Mouse (Mus musculus) forebrain, postnatal 0 days (tissue): Measurements from ENCODE around the gene Dock10. TPM values are rescaled to one million over a fixed set of nuclear protein-coding genes. Genes with fewer than 3 reads are reported as not detected.

Source experiments
- ATAC-seq: fragments of 200-750 bp; cut with Nextera tagmentation; 2 replicates; pipeline ENCODE4 v1.8.0; 2017; ENCODE audit warnings: mild to moderate bottlenecking, moderate library complexity
- DNase-seq: peaks from one replicate; pipeline ENCODE4 v3.0.0-alpha.2; 2015
- H3K27ac ChIP-seq: fragments of 300-500 bp; sonication (generic); 2 replicates; pipeline ENCODE4 v1.5.1; 2014; ENCODE audit warnings: low read depth, mild to moderate bottlenecking, antibody characterized with exemption, low read length, moderate library complexity, mixed read lengths
- H3K27me3 ChIP-seq: fragments of 300-500 bp; sonication (generic); 2 replicates; pipeline ENCODE4 v1.6.1; 2014; ENCODE audit warnings: mild to moderate bottlenecking, low read length, mixed read lengths; ENCODE audit not compliant: insufficient read depth
- H3K36me3 ChIP-seq: fragments of 300-500 bp; sonication (generic); 2 replicates; pipeline ENCODE4 v1.6.1; 2014; ENCODE audit warnings: mild to moderate bottlenecking, moderate library complexity; ENCODE audit not compliant: insufficient read depth
- H3K4me1 ChIP-seq: fragments of 300-500 bp; sonication (generic); 2 replicates; pipeline ENCODE4 v1.6.1; 2014; ENCODE audit warnings: antibody characterized with exemption; ENCODE audit not compliant: insufficient read depth
- H3K4me2 ChIP-seq: fragments of 300-500 bp; sonication (generic); 2 replicates; pipeline ENCODE4 v1.6.1; 2014; ENCODE audit warnings: low read depth, mild to moderate bottlenecking, moderate library complexity
- H3K4me3 ChIP-seq: fragments of 300-500 bp; sonication (generic); 2 replicates; pipeline ENCODE4 v1.5.1; 2014; ENCODE audit warnings: low read depth, low read length, mixed read lengths
- H3K9ac ChIP-seq: fragments of 300-500 bp; sonication (generic); 2 replicates; pipeline ENCODE4 v1.6.1; 2014; ENCODE audit warnings: mild to moderate bottlenecking
- H3K9me3 ChIP-seq: fragments of 300-500 bp; sonication (generic); 2 replicates; pipeline ENCODE4 v1.6.1; 2016; ENCODE audit warnings: low read length
- CTCF ChIP-seq: sonication (generic); IDR thresholded peaks from 2 replicates; pipeline ENCODE4 v1.5.1; 2016; ENCODE audit warnings: antibody characterized with exemption, control low read depth, low read depth
- WGBS: fragments of 180-500 bp; shearing (Covaris S2); extraction: QIAGEN DNeasy Blood & Tissue Kit; methylation state at CpG from one replicate; pipeline ENCODE4 v1.1.7; 2014; 5-methylcytosine and 5-hydroxymethylcytosine counted together
- polyA plus RNA-seq: library from polyadenylated mRNA; unstranded; fragments of >200 nt; fragmentation: Nextera tagmentation; extraction: Ambion mirVana; gene quantifications from 2 replicates; pipeline ENCODE4 v1.2.1, GENCODE M21; 2015
- total RNA-seq: library from RNA; depleted of rRNA; stranded (reverse); fragments of >200 nt; gene quantifications from 2 replicates; pipeline ENCODE4 v1.2.3, GENCODE M21; 2014

The Dock10 gene
- total and polyA plus RNA-seq, 2 experiments from 2014 or later, result 2.3 to 14.0 TPM

DNA sequence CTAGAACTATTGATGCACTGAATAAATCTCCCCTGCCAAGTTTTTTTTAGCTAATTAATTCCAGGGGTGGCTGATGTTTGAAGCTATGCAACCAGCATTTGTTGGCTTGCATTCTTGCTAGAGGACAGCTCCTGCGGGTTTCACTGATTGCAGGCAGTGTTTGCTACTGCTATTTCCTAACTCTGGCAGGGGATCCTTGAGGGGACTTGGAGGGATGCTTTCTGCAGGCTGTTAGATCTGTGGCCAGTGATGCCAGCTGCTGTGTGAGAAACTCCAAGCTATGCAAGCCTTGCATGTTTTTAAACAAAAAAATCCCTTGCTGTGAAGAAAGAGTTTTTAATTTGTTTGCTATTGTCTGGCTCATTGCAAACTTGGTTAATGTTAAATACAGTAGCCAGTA is 238.4 kb downstream of the Dock10 start:
- Histone ChIP-seq H3K9me3 (no peaks in the 10 kb centered on the region), H3K9ac (no peak overlapping the region), H3K27me3 (no peaks in the 10 kb centered on the region), H3K4me1 (0 out of 2 replicates have a peak, but pooled peaks cover 9% of the 10 kb centered on the region), H3K4me2 (no peak overlapping the region), H3K4me3 (no peak overlapping the region), H3K27ac (no peak overlapping the region), H3K36me3 (no peaks in the 10 kb centered on the region)
- ATAC-seq, result peak; percentile 74
- no peak for TF ChIP-seq CTCF
- DNase-seq, result no peak
- WGBS, result 2% methylated on average over 1 of the region's 1 CpGs

DNA sequence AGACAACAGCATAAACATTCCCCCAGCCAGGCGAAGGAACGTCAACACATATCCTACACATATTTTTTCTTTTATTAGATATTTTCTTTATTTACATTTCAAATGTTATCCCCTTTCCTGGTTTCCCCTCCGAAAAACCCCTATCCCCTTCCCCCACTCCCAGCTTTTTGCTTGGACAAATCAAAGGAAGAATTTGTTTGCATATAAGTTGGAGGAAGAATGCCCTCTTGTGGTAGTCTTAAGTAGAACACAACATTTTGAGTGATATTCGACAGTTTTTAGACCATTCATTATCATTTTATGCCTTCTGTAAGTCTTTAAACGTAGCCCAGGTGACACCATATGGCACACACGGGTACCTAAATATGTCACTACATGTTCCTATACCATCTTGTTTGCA is 242.5 kb downstream of the Dock10 start:
- Histone ChIP-seq H3K9me3 (no peaks in the 10 kb centered on the region), H3K27me3 (no peaks in the 10 kb centered on the region), H3K27ac (no peak overlapping the region), H3K4me3 (no peak overlapping the region), H3K9ac (no peak overlapping the region), H3K4me2 (no peak overlapping the region), H3K4me1 (0 out of 2 replicates have a peak, but pooled peaks cover 9% of the 10 kb centered on the region), H3K36me3 (no peaks in the 10 kb centered on the region)
- 42% methylated on average over 6 of the region's 6 CpGs for WGBS
- peak; percentile 69 for TF ChIP-seq CTCF
- DNase-seq (no peak), ATAC-seq (no peak)

DNA sequence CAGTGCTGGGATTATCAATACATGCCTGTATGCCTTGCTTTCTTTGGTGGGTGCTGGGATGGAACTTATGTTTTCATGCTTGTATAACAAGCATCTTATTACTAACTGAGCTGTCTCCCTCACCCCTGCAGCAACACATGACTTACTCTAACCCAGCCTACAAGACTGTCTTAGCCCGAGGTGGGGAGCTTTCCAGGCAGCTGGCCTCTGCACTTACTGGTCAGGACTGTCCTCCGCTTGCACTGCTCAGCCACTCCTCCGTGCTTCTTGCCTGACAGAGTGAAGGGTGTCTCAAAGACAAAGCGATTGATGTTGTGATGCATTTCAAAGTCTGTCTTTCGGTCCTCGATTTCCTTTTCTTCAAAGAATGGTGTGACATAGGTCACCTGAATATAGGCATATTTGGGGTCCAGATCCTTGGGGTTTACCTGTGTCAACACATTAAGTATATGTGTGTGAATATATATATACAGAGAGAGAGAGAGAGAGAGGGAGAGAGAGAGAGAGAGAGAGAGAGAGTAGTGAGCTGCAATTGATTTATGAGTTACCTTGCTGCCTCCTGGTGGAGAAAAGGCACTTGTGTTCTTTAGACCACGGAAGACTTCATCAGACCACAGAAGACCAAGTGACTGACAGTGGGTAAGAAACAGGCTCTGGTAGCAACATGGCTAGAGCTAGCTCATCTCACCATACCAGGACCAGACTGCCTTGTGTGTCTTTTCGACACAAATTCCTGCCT is 245.9 kb downstream of the Dock10 start:
- H3K9ac ChIP-seq, result no peak overlapping the region
- TF ChIP-seq CTCF, result peak; percentile 83
- H3K9me3 ChIP-seq, result no peaks in the 10 kb centered on the region
- no peak overlapping the region for H3K4me3 ChIP-seq
- WGBS, result 58% methylated on average over 8 of the region's 8 CpGs
- no peaks in the 10 kb centered on the region for H3K4me1 ChIP-seq
- peak; percentile 80 for DNase-seq
- H3K4me2 ChIP-seq, result no peak overlapping the region
- H3K27me3 ChIP-seq, result no peaks in the 10 kb centered on the region
- ATAC-seq, result peak; percentile 77
- H3K27ac ChIP-seq, result no peak overlapping the region
- H3K36me3 ChIP-seq, result no peaks in the 10 kb centered on the region

DNA sequence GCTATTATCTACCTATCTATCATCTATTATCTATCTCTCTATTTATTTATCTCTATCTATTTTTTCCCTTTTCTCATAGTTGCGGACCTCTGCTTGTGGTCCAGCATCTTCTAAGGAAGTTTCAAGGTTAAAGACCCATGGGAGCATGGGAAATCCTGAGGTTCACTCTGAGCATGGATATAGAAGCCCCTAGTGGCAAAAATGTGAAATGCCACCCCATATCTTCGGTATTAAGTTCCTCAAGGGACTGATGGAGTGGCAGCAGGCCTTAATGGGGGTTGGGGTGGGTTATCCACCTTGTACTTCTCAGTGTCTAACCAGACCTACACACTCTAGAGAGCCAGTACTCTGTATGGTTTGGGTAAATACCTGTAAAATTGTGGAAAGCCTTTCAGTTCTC is 253.6 kb downstream of the Dock10 start:
- DNase-seq (no peak), ATAC-seq (no peak)
- Histone ChIP-seq H3K9ac (no peak overlapping the region), H3K4me1 (no peaks in the 10 kb centered on the region), H3K4me3 (no peak overlapping the region), H3K36me3 (no peaks in the 10 kb centered on the region), H3K9me3 (no peaks in the 10 kb centered on the region), H3K4me2 (no peak overlapping the region), H3K27me3 (no peaks in the 10 kb centered on the region), H3K27ac (no peak overlapping the region)
- peak; percentile 46; the same call in 1 of the 2 replicates for TF ChIP-seq CTCF
- 82% methylated on average over 2 of the region's 2 CpGs for WGBS

DNA sequence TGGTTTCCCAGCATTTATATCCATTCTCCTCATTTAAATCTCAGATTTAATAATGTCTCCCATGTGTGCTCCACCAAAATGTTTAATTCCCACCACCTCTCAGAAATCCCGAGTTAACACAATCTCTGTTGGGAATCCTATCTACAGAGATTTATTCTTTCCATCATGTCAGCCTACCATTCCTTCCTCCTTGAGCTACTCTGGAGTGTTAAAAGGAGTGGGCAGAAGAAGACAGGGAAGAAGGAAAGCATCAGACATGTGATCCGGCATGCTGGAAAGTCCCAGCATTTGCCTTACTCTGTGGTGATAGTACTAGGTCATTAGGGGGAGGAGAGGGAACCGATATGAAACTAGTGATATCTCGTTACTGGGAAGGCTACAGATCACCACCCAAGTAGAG is 254.2 kb downstream of the Dock10 start:
- no peak for TF ChIP-seq CTCF
- no peak for DNase-seq
- Histone ChIP-seq H3K27me3 (no peaks in the 10 kb centered on the region), H3K4me1 (no peaks in the 10 kb centered on the region), H3K36me3 (no peaks in the 10 kb centered on the region), H3K27ac (no peak overlapping the region), H3K9me3 (no peaks in the 10 kb centered on the region), H3K4me2 (no peak overlapping the region), H3K4me3 (no peak overlapping the region), H3K9ac (no peak overlapping the region)
- no peak for ATAC-seq
- 76% methylated on average over 4 of the region's 4 CpGs for WGBS

DNA sequence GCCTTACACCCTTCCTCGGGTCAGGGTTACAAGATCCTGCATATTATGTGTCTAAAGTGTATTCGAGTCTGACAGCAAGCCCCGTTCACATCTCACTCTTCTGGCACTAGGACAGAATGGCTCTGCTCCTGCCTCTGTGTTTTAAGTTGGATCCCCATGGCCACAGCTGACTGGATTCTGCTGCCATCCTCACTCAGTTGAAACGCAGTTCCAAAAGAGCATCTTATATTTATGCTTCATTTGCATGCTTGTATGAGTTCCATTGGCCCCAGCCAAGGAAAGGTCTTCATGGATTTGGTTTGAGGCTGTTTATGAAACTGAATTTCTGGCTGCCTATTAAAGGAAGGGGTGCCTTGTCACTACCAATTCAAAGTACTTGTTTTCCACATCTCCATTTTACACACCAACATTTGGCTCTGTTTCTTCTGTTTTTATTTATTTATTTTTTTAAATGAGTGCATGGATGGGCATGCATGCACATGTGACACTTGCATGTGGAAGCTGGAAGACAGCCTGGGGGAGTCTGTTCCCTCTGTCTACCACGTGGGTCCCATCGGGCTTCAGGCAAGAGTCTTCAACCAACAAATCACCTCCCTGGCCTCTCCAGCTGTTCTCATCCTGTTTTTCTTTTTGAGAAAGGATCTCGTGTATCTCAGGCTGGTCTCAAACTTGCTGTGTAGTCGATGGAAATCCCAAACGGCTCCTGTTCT is 255.7 kb downstream of the Dock10 start:
- no peak overlapping the region for H3K4me3 ChIP-seq
- H3K4me2 ChIP-seq, result no peak overlapping the region
- H3K4me1 ChIP-seq, result no peaks in the 10 kb centered on the region
- ATAC-seq (peak; percentile 82), DNase-seq (peak; percentile 58)
- no peak overlapping the region for H3K27ac ChIP-seq
- WGBS, result 58% methylated on average over 9 of the region's 9 CpGs
- H3K27me3 ChIP-seq, result no peaks in the 10 kb centered on the region
- no peak overlapping the region for H3K9ac ChIP-seq
- no peak for TF ChIP-seq CTCF
- H3K9me3 ChIP-seq, result no peaks in the 10 kb centered on the region
- no peaks in the 10 kb centered on the region for H3K36me3 ChIP-seq

DNA sequence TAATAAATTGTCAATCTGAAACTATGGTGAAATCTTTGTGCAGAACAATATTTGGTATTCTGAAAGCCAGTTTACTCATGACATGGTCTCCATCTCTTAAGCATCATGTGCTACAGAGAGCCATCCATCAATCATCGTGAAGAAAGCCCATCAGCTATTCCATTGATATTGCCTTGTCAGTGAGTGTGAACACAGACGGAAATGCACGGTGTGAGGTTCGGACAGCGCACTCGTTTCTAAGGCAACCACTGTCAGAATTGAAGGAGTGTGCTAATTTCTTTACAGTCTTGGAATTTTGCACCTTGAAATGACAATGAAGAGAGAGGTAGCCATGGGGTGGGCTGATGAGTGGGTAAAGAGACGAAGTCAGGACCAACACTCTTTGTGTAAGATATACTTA is 259.1 kb downstream of the Dock10 start:
- no peak overlapping the region for H3K4me3 ChIP-seq
- peak; percentile 26; the same call in 1 of the 2 replicates for ATAC-seq
- H3K4me2 ChIP-seq, result no peak overlapping the region
- no peaks in the 10 kb centered on the region for H3K9me3 ChIP-seq
- no peaks in the 10 kb centered on the region for H3K4me1 ChIP-seq
- H3K27me3 ChIP-seq, result no peaks in the 10 kb centered on the region
- DNase-seq, result no peak
- 44% methylated on average over 7 of the region's 7 CpGs for WGBS
- H3K9ac ChIP-seq, result no peak overlapping the region
- H3K36me3 ChIP-seq, result no peaks in the 10 kb centered on the region
- no peak overlapping the region for H3K27ac ChIP-seq
- no peak for TF ChIP-seq CTCF
